Mouse (Mus musculus): ENCODE results near the gene Runx1.

DNA sequence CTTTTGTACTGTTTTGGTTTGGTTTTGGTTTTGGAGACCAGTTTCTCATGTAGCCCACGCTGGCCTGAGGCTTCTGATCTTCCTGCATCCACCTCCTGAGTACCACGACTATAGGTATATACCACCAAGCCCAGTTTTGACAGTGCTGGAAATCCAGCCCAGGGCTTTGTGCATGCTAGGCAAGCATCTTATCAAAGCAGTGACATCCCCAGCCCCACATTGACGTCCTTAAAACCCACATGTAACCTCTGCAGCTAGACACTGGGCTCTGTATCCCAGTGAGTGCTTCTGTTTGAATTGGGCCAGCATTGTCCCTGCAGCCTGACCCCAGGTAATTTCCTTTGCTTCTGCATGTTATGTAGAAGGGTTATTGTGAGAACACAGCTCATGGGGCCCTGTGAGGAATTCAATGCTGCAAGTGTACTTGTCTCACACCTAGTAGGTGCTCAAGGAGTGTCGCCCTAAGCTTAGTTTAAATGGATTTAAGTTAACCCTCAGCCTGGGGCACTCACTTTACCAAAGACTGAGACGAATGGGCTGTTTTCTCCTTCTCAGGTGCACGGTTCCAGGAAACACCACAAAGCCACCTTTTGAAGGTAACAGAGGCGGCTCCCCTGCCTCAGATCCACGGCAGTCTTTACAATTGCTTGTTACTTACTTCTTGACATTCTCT lies 15.2 kb downstream of the Runx1 start:
- TF ChIP-seq CTCF (IDR thresholded peaks at IDR 0.05) = no peak
- TF ChIP-seq EP300 (IDR thresholded peaks at IDR 0.05) = no peak
